Mouse (Mus musculus) cerebellum, postnatal 25 days (tissue): ENCODE measurements around the gene Coq10a.

Experiments
- DNase-seq, 2 experiments: peaks; one replicate each; pipeline ENCODE4 v3.0.0; 2021; ENCODE audit warnings: mixed read lengths in 2 of 2

The Coq10a gene

DNA sequence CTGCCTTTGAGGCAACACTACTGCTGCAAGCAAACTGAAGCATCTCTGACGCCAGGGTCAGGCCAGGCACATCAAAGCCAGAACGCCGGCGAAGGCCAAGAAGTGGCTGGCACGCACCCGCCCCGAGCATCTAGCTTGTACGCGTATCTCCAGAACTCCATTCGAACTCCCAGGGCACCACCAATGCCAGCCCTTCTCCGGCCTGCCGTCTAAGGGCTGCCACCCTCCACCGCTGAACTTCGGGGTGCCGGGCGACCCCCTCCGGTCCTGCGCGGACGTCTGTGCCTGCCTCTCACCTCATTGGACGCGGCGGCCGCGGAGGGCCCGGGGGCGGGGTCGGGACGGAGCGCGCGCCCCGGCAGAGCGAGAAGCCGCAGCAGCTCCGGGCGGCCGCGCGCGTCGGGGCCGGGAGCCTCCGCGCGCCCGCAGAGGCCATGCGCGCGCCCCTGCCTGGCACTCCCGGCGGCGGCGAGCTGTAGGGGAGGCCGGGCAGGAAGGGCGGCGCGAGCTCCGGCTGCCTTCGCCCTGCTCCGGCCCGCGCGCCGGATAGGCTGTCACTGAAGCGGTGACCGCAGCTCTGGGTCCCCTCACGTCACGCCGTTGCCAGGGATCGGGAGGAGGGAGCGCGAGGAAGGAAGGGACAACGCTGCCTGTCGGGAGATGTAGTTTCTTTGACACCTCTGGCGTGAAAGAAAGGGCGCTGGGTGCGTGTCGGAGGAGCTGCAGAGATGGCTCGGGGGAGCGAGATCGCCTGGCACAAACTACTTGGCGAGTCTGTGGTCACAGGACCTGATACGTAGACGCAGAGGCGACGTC, at the start of gene Coq10a:
Gene Coq10a, minus strand, starts transcription at position 596 of the 816 bp plus-strand sequence.
- peak; percentile 95 to 96 for DNase-seq

- no peak for DNase-seq
Observed at GRCm38 (mm10) chr10:128414848-128415247, 46.1 kb upstream of the Coq10a start.

- DNase-seq: no peak
Observed at GRCm38 (mm10) chr10:128413076-128413475, 44.3 kb upstream of the Coq10a start.

DNA sequence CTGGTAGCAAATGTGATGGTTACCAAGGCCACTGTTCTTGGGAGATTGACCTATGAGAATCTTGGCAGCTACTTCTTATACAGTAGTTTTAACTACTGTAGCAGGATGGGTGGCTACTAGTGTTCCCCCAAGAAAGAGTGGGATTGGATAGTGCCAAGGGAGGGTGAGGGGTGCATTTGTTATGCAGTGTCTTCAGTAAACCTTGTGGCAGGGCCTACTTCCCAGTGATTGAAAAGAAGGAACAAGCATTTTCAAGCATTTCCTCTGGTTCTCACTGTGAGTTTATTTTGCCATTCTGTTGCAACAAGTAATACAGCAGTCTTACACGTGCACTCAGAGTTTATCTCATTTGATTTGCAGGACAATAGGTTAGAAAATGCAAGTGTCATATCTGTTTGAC, 43.8 kb upstream of the Coq10a start:
- DNase-seq: no peak

DNA sequence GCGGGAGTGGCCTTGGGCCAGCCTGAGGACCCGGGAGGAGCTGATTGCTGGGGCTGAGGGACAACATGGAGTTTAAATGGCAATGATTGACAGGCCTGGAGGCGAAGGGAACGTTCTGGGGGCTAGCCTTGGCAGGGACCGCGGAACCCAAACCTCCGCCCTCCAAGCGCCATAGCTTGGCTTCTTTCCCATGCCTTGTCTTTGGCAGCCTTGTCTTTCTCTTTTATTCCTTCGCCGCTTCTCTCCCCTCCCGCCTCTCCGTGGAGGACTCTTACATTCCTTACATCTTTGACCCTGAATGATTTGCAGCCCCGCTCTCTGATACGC, 43.2 kb upstream of the Coq10a start:
- peak in 1 of 2 experiments; percentile 53 for DNase-seq

DNA sequence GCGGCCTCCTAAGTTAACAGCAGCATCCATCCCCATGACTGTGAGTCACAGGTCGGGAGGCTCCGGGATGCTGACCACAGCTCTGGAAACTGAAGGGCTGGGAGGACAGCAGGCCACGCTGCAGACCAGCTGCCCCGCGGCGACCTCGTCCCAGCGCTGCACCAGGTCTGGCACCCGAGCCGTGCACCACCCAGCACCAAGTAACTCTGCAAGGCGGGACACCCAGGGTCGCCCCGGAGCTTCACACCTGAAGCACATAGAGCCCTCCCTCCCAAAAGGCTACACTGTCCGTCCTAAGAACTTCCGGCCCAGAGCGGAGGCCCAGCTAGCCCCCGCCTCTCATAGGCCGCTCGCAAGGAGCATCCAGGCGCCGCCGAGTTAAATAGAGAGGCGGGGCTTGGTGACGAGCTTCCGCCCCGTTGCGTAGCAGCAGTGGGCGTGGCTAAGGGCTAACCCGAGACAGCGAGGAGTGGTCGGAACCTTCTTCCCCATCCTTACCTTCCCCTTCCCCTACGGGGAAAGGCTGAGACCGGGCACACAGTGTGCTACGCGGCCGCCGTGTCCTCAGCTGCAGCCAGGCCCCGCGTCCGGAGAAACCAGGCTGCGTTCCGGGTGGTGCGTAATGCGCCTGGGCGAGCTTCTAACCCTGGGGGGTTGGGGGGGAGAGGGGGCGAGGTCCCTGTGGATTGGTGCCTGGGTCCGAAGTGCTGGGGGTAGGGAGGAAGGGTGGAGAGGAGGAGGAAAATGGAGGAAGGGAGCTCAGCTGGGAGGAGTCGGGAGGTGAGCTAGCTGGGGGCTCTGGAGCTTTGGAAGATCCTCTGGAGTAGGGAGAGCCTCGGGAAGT, 42.6 kb upstream of the Coq10a start, which contains the start of the genes Nabp2 and Rnf41:
Gene Nabp2, minus strand, starts transcription at position 282 of the 844 bp plus-strand sequence.
Gene Rnf41, plus strand, starts transcription at position 447 of the 844 bp plus-strand sequence.
- DNase-seq: peak; percentile 95 to 96

DNA sequence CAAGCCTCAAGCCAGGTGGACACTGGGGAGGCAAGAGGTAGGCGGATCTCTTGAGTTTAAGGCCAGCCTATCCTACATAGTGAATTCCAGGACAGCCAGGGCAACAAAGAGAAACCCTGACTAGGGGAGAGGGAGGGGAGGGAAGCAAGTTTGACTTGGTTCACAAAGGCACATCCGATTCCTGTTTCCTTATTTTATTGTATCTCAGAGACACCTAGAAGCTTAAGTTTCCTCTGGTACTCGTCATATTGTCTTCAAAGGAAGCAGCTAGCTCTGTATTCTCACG, 41.7 kb upstream of the Coq10a start:
- DNase-seq: no peak

DNA sequence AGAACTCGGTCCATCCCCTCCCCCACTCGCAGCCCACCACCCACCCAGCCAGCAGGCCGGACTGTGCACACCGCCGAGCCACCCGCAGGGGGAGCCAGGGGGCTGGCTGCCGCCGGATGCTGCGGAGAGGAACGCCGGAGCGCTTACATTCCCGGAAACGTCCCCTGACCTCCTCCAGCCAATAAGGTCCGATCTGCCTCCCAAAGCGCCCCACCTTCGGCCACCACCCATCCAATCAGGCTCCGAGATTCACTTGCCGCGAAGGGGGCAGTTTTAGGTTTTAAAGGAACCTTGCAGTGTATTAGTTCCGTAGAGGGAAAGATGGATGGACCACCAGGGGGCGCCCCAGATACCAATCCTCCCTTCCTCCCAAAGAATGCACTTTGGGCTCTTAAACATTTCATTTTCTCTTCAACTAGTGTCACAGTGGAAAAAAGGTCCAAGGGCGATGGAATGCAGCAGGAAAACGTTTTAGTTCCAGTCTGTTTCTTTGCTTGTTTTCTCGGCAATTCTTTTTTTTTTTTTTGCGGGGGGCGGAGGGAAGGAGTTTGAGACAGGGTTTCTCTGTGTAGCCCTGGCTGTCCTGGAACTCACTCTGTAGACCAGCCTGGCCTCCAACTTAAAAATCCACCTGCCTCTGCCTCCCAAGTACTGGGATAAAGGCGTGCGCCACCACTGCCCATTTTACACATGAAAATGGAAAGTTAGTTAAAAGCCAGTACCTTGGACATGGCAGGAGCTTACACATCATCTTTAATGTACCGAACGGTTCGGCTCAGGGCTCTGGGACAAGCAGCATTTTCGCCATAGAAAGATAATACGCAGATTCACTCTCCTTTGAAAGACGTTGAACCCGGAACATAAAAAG, 41.1 kb upstream of the Coq10a start:
- DNase-seq: peak; percentile 97 to 98

DNA sequence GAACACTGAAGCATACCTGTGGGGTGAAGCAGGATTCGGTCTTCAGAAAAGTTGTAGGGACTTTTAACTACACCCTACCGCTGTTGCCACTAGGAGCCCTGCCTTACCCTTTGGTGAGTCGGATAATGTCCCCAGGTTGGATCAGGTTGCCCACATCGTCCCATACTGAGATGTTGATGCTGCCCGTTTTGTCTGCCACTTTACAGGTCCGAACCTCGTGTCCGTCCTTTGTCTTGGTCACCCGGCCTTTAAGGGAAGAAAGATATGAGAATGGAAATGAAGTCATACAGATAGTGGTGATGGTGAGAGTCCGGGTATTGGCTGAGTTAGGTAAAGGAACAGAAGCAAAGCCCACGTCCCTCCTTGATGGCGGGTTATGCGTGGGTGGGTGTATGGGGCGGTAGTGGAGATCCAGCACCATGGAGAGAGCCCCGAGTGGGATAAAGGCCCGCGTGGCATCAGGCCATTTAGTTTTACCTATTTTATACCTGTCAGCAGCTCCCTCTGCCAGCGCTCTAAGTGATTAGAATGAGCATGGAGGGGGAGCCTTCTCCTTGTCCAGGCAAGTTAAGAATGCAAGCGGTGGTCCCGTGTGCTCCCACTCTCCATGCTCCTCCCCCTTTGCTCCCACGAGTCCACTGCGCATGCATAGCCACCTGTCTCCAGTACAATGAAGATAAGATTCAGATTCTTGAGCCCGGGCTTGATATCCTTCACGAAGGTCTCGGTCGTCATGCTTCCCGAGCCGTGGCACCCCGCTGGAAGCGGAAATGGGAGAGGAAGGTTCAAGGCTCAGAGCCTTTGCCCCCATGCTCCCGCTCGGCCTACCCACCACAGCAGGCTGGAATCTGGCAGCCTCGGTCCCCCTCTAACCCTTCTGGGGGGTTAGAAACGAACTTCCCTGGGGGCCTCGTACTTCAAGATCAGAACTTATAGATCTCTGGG, 40.1 kb upstream of the Coq10a start:
- DNase-seq: peak; percentile 59 to 62

DNA sequence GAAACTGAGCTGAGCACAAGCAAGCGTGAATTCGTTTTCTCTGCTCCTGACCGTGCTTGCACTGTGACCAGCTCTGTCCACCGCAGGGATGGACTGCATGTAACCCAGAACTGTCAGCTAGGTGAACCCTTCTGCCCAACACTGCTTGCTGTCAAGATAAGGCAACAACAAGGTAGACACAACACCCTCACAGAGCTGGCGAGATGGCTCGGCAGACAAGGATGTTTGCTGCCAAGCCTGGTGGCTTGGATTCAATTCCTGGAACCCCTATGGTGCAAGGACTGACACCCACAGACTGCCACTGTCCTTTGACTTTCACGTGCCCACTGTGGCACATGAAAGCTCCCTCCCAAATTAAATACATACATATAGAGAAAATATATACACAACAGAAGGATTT, 35.1 kb upstream of the Coq10a start:
- DNase-seq: peak; percentile 84 to 89

DNA sequence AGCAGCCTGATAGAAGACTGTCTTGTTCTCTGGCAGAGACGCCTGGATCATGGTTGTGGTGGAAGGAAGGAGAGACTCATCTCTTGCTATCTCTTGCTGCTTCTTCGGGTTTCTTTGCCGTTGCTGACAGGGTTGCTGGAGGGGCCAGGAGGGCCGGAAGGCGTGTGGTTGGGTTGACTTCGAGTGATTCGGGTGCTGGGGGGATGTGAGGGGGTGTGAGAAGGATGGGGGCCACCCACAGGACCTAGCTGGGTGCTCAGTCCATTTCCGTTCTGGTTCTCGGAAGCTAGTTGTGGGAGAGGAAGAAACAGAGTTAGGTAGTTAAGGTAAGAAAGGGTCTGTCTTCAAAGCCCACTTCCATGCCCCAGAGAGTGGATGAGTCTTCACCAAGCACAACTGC, 32.8 kb upstream of the Coq10a start:
- no peak for DNase-seq

GRCm38 (mm10) chr10:128401056-128401455, 32.3 kb upstream of the Coq10a start, which contains the start of gene Slc39a5:
Slc39a5 (minus strand) TSS chr10:128401229.
- DNase-seq: no peak

GRCm38 (mm10) chr10:128400338-128400737, 31.5 kb upstream of the Coq10a start:
- no peak for DNase-seq

DNA sequence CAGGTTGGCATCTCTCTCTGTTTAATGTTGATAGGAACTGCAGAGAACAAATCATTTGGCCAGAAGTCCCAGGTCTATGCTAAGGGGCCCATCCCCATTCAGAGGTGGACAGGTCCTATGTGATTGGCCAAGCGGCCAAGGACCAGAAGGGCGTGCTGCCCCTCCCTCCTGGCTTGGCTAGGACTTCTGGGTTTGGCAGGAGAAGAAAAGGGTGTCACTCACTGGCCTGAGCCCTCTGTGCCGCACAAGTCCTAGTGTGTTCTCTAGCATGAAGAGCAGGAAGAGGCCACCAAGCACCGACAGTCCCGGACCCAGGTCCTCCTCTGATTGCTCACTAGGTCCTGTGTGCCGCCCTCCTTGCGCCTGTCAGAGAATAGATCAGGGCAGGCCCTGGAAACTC, 28.7 kb upstream of the Coq10a start:
- DNase-seq: peak; percentile 71 to 76

DNA sequence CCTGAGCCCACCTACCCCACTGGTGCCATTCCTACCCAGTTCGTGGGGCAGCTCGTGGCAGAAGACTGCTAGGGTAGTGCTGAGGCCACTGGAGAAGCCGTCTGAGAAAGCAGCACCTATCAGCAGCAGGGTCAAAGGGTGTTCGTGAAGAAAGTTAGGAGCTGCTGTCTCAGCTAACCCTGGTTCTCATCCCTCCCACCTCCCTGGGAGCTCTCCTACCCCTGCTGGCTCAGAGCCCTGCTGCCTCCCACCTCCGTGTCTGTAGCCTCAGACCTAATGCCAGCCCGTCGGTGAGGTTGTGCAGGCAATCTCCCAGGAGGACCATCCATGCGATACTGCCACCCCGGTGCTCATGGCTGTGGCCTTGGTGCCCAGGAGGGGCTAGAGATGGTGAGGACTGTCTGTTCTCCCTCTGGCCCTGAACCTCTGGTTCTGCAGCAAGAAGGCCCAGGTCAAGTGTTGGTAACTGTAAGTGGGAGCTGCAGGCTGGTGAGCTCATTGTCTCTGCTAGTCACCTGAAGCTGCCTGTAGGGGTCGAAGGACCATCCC, 28.0 kb upstream of the Coq10a start:
- DNase-seq: peak in 1 of 2 experiments; percentile 24

- DNase-seq: peak in 1 of 2 experiments; percentile 11
Observed at GRCm38 (mm10) chr10:128396017-128396673, 27.3 kb upstream of the Coq10a start.

- peak; percentile 10 to 11 for DNase-seq
Observed at GRCm38 (mm10) chr10:128391850-128392249, 23.1 kb upstream of the Coq10a start.

DNA sequence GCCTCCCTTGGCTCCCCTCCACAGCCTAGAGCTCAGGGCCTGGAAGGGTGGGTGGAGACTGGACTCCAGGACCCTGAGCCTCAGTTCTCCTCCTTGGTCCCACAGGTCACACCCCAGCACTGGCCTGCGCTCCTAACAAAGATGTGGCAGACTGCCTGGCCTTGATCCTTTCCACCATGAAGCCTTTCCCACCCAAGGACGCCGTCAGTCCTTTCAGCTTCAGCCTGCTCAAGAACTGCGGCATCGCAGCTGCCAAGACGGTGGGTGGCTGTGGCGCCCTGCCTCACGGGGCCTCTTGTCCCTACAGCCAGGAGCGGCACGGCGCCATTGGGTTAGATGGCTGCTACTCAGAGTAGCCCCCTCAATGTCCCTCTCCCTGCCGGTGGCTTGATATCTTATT, 21.6 kb upstream of the Coq10a start:
- peak; percentile 19 to 32 for DNase-seq

- peak; percentile 25 to 28 for DNase-seq
Observed at GRCm38 (mm10) chr10:128389570-128389969, 20.8 kb upstream of the Coq10a start.

DNA sequence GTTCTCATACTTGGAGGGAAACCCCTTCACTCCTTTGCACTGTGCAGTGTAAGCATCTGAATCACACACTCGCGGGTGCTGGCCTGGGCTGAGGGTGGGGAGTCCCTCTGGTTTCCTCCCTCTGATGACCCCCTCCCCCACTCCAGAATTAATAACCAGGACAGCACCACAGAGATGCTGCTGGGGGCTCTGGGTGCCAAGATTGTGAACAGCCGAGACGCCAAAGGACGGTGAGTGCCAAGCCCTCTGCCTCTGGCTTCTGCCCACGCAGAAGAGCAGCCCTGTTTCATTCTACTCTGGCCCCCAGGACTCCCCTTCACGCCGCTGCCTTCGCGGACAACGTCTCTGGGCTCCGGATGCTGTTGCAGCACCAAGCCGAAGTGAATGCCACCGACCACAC, 20.1 kb upstream of the Coq10a start:
- no peak for DNase-seq

- DNase-seq: no peak
Observed at GRCm38 (mm10) chr10:128385902-128386301, 17.1 kb upstream of the Coq10a start.
